Mouse (Mus musculus) hindbrain, embryonic 16.5 days (tissue): ENCODE measurements at regions not wholly inside any gene's neighbourhood (a gene's known extent, or its start where the extent isn't known, plus 50 kb on each side); places are given as distances from the start of the nearest gene placed in this dataset.
"Not testable (repeated sequence)": the region's sequence is repeated elsewhere in the genome, so short reads cannot be mapped to it uniquely, and the experiment has no call there.

ENCODE experiments used
- ATAC-seq: fragments of 200-750 bp; cut with Nextera tagmentation; 2 replicates; pipeline ENCODE4 v1.8.0; 2017; ENCODE audit warnings: moderate TSS enrichment, moderate library complexity
- H3K27ac ChIP-seq: fragments of 300-500 bp; sonication (generic); 2 replicates; pipeline ENCODE4 v1.5.1; 2014; ENCODE audit warnings: low read depth, mild to moderate bottlenecking, control low read depth, low read length, moderate library complexity
- H3K27me3 ChIP-seq: fragments of 300-500 bp; sonication (generic); replicated peaks from 2 replicates; pipeline ENCODE4 v1.6.1; 2014; ENCODE audit warnings: low read length; ENCODE audit not compliant: control insufficient read depth, insufficient read depth
- H3K36me3 ChIP-seq: fragments of 300-500 bp; sonication (generic); 2 replicates; pipeline ENCODE4 v1.6.1; 2014; ENCODE audit warnings: mild to moderate bottlenecking, low read length, moderate library complexity, mixed read lengths; ENCODE audit not compliant: control insufficient read depth, insufficient read depth
- H3K4me1 ChIP-seq: fragments of 300-500 bp; sonication (generic); 2 replicates; pipeline ENCODE4 v1.6.1; 2014; ENCODE audit warnings: low read depth, low read length; ENCODE audit not compliant: control insufficient read depth, insufficient read depth
- H3K4me2 ChIP-seq: fragments of 300-500 bp; sonication (generic); 2 replicates; pipeline ENCODE4 v1.6.1; 2014; ENCODE audit warnings: mild to moderate bottlenecking, low read length, control low read depth, moderate library complexity
- H3K4me3 ChIP-seq: fragments of 300-500 bp; sonication (generic); 2 replicates; pipeline ENCODE4 v1.5.1; 2014; ENCODE audit warnings: mild to moderate bottlenecking, low read length, control low read depth, moderate library complexity
- H3K9ac ChIP-seq: fragments of 300-500 bp; sonication (generic); 2 replicates; pipeline ENCODE4 v1.6.1; 2014; ENCODE audit warnings: low read depth, mild to moderate bottlenecking, control low read depth, low read length, moderate library complexity
- H3K9me3 ChIP-seq: fragments of 300-500 bp; sonication (generic); 2 replicates; pipeline ENCODE4 v1.6.1; 2014; ENCODE audit warnings: mild to moderate bottlenecking, low read length, moderate library complexity; ENCODE audit not compliant: control insufficient read depth
- WGBS: fragments of 180-500 bp; shearing (Covaris S2); extraction: QIAGEN DNeasy Blood & Tissue Kit; methylation state at CpG from one replicate; pipeline ENCODE4 v1.1.7; 2014; 5-methylcytosine and 5-hydroxymethylcytosine counted together

- not testable (repeated sequence) for H3K4me3 ChIP-seq, H3K36me3 ChIP-seq, H3K4me2 ChIP-seq, ATAC-seq, H3K27me3 ChIP-seq, H3K9ac ChIP-seq, H3K4me1 ChIP-seq, H3K27ac ChIP-seq
- WGBS: 94% methylated on average over 1 of the region's 2 CpGs
- peaks cover 23% of the 10 kb centered on the region for H3K9me3 ChIP-seq
Observed at GRCm38 (mm10) chr17:17197229-17197628, 76.0 kb downstream of the Zfp97 start.

DNA sequence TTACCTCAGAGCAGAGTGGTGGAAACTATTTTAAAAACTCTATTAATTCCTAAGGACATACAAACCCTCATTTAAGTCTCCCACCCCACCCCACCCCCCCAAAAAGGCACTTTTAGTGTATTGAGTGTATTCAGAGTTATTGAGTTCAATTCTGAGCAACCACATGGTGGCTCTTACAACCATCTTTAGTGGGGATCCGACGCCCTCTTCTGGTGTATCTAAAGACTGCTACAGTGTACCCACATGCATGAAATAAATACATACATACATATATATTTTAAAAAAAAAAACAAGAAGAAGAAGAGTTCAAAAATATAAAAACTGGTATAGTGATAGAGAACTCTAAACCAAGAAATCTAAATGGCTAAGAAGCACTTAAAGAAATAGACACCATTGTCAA is 107.9 kb downstream of the Zfp97 start:
- Histone ChIP-seq H3K4me3 (no peak overlapping the region), H3K27me3 (no peaks in the 10 kb centered on the region), H3K4me2 (no peak overlapping the region), H3K9me3 (peaks cover 5% of the 10 kb centered on the region), H3K36me3 (no peaks in the 10 kb centered on the region), H3K4me1 (no peaks in the 10 kb centered on the region), H3K27ac (no peak overlapping the region), H3K9ac (no peak overlapping the region)
- no peak for ATAC-seq
- WGBS: 40% methylated on average over 2 of the region's 2 CpGs

DNA sequence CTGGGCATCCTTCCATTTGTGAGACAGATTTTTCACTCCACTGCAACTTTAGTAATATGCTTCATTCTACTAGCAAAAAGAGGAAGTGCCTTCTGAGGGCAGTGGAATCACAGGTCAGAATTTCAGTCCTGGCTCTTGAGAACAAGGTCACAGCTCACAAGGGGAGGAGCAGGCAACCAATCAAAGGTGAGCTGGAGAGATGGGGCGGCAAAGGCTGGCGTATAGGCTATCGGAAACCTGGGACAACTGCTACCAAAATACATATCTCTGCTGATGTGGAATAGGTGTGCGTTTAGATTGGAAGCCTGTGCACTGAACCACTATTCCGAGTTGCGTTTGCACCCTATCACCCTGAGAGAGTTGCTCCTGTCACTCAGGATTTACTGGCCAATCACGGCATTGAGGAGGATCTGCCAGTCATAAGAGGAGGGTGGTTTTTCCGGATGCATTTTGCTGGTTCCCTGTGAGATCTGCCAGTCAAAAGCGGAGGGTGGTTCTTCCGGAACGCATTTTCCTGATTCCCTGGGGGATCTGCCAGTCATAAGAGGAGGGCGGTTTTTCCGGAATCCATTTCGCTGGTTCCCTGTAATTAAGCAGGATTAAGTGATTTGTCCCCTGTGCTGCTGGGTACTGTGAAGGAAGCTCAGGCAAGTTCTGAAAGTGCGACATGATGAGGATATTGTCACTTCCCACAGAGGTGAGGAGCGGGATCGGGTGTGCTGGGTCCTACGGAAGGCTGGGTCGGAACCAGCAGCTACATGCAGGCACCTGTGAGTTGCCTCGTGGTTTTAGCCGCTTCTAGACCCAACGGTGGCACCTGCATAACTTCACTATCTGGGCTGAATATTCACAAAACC is 113.3 kb downstream of the Zfp97 start:
- ATAC-seq: peak; percentile 100
- not testable (repeated sequence) for H3K36me3 ChIP-seq, H3K9me3 ChIP-seq, H3K27me3 ChIP-seq, H3K4me1 ChIP-seq
- Histone ChIP-seq H3K9ac (peak overlapping the region; percentile 60), H3K4me2 (peak overlapping the region; percentile 59), H3K27ac (peak overlapping the region; percentile 73), H3K4me3 (peak overlapping the region; percentile 57)
- under 1% methylated on average over 17 of the region's 22 CpGs for WGBS

GRCm38 (mm10) chr17:17235186-17235482 is 113.9 kb downstream of the Zfp97 start:
- not testable (repeated sequence) for ATAC-seq, H3K27me3 ChIP-seq, H3K9me3 ChIP-seq, H3K4me1 ChIP-seq, H3K36me3 ChIP-seq
- H3K4me2 ChIP-seq: peak overlapping the region; percentile 59
- peak overlapping the region; percentile 57 for H3K4me3 ChIP-seq
- peak overlapping the region; percentile 14; the same call in 1 of the 2 replicates for H3K27ac ChIP-seq
- WGBS: 4% methylated on average over 5 of the region's 5 CpGs
- peak overlapping the region; percentile 49 for H3K9ac ChIP-seq
